Mouse (Mus musculus) ovary, postnatal 14 days (tissue): ENCODE measurements around the gene Fxyd5.
A peak's percentile ranks its signal among the peaks of the same experiment; 100 is the strongest.

Source experiments
- DNase-seq: peaks from one replicate; pipeline ENCODE4 v3.0.0; 2022; ENCODE audit warnings: low spot score

Fxyd5 gene

GRCm38 (mm10) chr7:31060621-31061010, 18.3 kb upstream of the Fxyd5 start:
- no peak for DNase-seq

GRCm38 (mm10) chr7:31059919-31060620, 17.8 kb upstream of the Fxyd5 start:
- DNase-seq = no peak

GRCm38 (mm10) chr7:31059108-31059507, 16.8 kb upstream of the Fxyd5 start, which contains the start of gene Lgi4:
Lgi4 (plus strand) TSS chr7:31059342.
- DNase-seq = peak; percentile 92

- DNase-seq = no peak
Observed at GRCm38 (mm10) chr7:31058211-31058610, 15.9 kb upstream of the Fxyd5 start.

- DNase-seq = no peak
Observed at GRCm38 (mm10) chr7:31057730-31058129, 15.4 kb upstream of the Fxyd5 start.

- DNase-seq = no peak
Observed at GRCm38 (mm10) chr7:31057071-31057470, 14.8 kb upstream of the Fxyd5 start, which contains the start of gene Fxyd1. Fxyd1 (minus strand) TSS chr7:31057199.

- DNase-seq = no peak
Observed at GRCm38 (mm10) chr7:31056448-31056847, 14.2 kb upstream of the Fxyd5 start.

- DNase-seq = no peak
Observed at GRCm38 (mm10) chr7:31055883-31056282, 13.6 kb upstream of the Fxyd5 start.

- peak; percentile 86 for DNase-seq
Observed at GRCm38 (mm10) chr7:31055354-31055824, 13.1 kb upstream of the Fxyd5 start.

- DNase-seq = no peak
Observed at GRCm38 (mm10) chr7:31054661-31055320, 12.5 kb upstream of the Fxyd5 start.

- DNase-seq = no peak
Observed at GRCm38 (mm10) chr7:31053882-31054447, 11.7 kb upstream of the Fxyd5 start.

- no peak for DNase-seq
Observed at GRCm38 (mm10) chr7:31052636-31053434, 10.6 kb upstream of the Fxyd5 start.

- DNase-seq = no peak
Observed at GRCm38 (mm10) chr7:31052251-31052635, 10.0 kb upstream of the Fxyd5 start.

GRCm38 (mm10) chr7:31051321-31052021, 9.2 kb upstream of the Fxyd5 start, which contains the start of gene Fxyd7:
Fxyd7 (minus strand) TSS chr7:31051467.
- no peak for DNase-seq

GRCm38 (mm10) chr7:31050921-31051320, 8.6 kb upstream of the Fxyd5 start:
- no peak for DNase-seq

- no peak for DNase-seq
Observed at GRCm38 (mm10) chr7:31050487-31050886, 8.2 kb upstream of the Fxyd5 start.

GRCm38 (mm10) chr7:31049846-31050281, 7.6 kb upstream of the Fxyd5 start:
- DNase-seq = no peak

GRCm38 (mm10) chr7:31049135-31049845, 7.0 kb upstream of the Fxyd5 start:
- DNase-seq = no peak

- no peak for DNase-seq
Observed at GRCm38 (mm10) chr7:31041662-31042315, 492 bp downstream of the Fxyd5 start.

GRCm38 (mm10) chr7:31041023-31041407, 1.3 kb downstream of the Fxyd5 start:
- no peak for DNase-seq
